Mouse (Mus musculus) heart, adult 2 months (tissue): ENCODE results near the gene Gm37240. TPM values are rescaled to one million over a fixed set of nuclear protein-coding genes. Genes with fewer than 3 reads are reported as not detected.

ENCODE experiments used
- DNase-seq, 2 experiments: peaks; one replicate each; pipeline ENCODE4 v3.0.0; 2021
- H3K27ac ChIP-seq: fragments of 200-600 bp; 2 replicates; pipeline ENCODE4 v1.8.1; 2022
- H3K27me3 ChIP-seq: fragments of 200-500 bp; 2 replicates; pipeline ENCODE4 v1.6.1; 2012; ENCODE audit warnings: mild to moderate bottlenecking, low read length, inconsistent platforms, mixed read lengths; ENCODE audit not compliant: control insufficient read depth, insufficient read depth
- H3K36me3 ChIP-seq: fragments of 200-500 bp; 2 replicates; pipeline ENCODE4 v1.6.1; 2012; ENCODE audit warnings: low read length, inconsistent platforms; ENCODE audit not compliant: control insufficient read depth, insufficient read depth
- H3K4me1 ChIP-seq: fragments of 200-500 bp; 2 replicates; pipeline ENCODE4 v1.6.1; 2011; ENCODE audit warnings: low read length; ENCODE audit not compliant: control insufficient read depth, insufficient read depth
- H3K4me3 ChIP-seq: fragments of 200-600 bp; 2 replicates; pipeline ENCODE4 v1.8.1; 2022
- H3K79me2 ChIP-seq: fragments of 200-500 bp; replicated peaks from 2 replicates; pipeline ENCODE4 v1.6.1; 2012; ENCODE audit warnings: mild to moderate bottlenecking, inconsistent platforms, low read length, moderate library complexity, mixed read lengths; ENCODE audit not compliant: control insufficient read depth, insufficient read depth
- H3K9ac ChIP-seq: fragments of 200-500 bp; 2 replicates; pipeline ENCODE4 v1.6.1; 2012; ENCODE audit warnings: low read depth, mild to moderate bottlenecking, control low read depth, inconsistent platforms, low read length, mixed read lengths
- CTCF ChIP-seq: fragments of 200-600 bp; IDR thresholded peaks from 2 replicates; pipeline ENCODE4 v1.8.1; 2022; ENCODE audit warnings: antibody characterized with exemption, mild to moderate bottlenecking, moderate library complexity
- EP300 ChIP-seq: fragments of 200-500 bp; IDR thresholded peaks from 2 replicates; pipeline ENCODE4 v1.6.1; 2011; ENCODE audit warnings: low read depth, low read length, control low read depth; ENCODE audit not compliant: insufficient read depth
- POLR2A ChIP-seq: fragments of 200-500 bp; IDR thresholded peaks from 2 replicates; pipeline ENCODE4 v1.6.1; 2011; ENCODE audit warnings: mild to moderate bottlenecking, low read depth, low read length, control low read depth; ENCODE audit not compliant: insufficient read depth
- WGBS: fragments of 180-500 bp; shearing (Covaris S2); methylation state at CpG from one replicate; pipeline ENCODE4 v1.1.7; 2018; 5-methylcytosine and 5-hydroxymethylcytosine counted together
- intact Hi-C: fragments of 180-260 bp; cut with DNase I; formaldehyde crosslinking; loops from one replicate; pipeline ENCODE4 v1.15.1; 2025
- polyA plus RNA-seq: library from polyadenylated mRNA; depleted of rRNA; stranded (reverse); fragments of >200 nt; gene quantifications from 2 replicates; pipeline ENCODE4 v1.2.3, GENCODE M21; 2012
- total RNA-seq, 2 experiments: library from RNA; stranded (reverse); gene quantifications; 2 replicates each; pipeline ENCODE4 v1.2.3; 2021

The Gm37240 gene
- total and polyA plus RNA-seq, 3 experiments = 25.0 to 45.3 (median 36.6) TPM

GRCm38 (mm10) chr3:85542765-85543164 lies 344.6 kb downstream of the Gm37240 start:
- intact Hi-C loops = no loop called here
- no peaks in the 10 kb centered on the region for H3K27me3 ChIP-seq
- H3K79me2 ChIP-seq = no peaks in the 10 kb centered on the region
- no peak overlapping the region for H3K27ac ChIP-seq
- H3K9ac ChIP-seq = no peak overlapping the region
- no peaks in the 10 kb centered on the region for H3K36me3 ChIP-seq
- no peaks in the 10 kb centered on the region for H3K4me1 ChIP-seq
- 71% methylated on average over 3 of the region's 3 CpGs for WGBS
- H3K4me3 ChIP-seq = no peak overlapping the region
- no peak for DNase-seq
- TF ChIP-seq EP300 (no peak), POLR2A (no peak), CTCF (no peak)

DNA sequence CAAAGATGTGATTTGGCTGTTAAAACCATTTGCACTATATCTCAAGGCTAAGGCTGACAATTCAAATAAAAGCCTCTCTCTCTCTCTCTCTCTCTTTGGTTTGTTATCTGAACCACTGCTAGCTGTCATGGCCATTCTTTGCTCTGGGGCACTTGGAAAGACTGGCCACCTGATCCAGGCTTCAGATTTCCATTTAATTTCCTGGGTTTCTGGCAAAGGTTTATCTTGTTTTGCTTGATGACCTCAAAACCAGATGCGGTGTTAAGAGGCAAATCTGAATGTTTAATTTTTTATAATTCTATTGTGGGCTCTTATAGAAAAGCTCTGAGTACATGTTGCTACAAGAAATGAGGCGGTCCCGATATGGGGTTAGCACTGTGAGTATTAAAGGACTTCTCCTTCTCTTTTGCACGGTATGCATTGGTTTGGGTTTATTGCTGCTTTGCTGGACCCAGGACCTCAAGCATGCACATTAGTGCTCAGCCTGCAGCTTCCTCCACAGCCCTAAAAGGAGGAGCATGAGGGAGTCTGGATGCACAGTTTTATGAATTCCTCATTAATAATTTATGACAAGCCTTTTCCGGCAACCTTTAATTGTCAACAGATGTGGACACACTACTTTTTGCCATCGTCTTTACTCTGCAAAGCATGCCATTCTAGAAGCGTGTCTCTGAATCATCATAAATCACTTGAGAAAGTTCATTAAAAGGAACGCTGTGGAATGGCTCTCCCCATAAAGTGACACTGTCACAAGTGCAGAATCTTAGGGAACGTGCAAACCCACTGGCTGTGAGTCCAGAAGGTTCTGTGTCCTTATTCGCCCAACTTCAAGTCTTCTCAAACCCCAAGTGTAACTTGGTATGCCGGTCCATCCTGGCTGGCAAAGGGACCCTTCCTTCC lies 351.4 kb downstream of the Gm37240 start:
- TF ChIP-seq POLR2A (no peak), EP300 (no peak), CTCF (no peak)
- H3K27me3 ChIP-seq = no peaks in the 10 kb centered on the region
- H3K27ac ChIP-seq = no peak overlapping the region
- no peak overlapping the region for H3K9ac ChIP-seq
- 88% methylated on average over 11 of the region's 11 CpGs for WGBS
- H3K4me3 ChIP-seq = no peak overlapping the region
- DNase-seq = no peak
- intact Hi-C loops = no loop called here
- H3K36me3 ChIP-seq = no peaks in the 10 kb centered on the region; the same call in 1 of the 2 replicates
- H3K79me2 ChIP-seq = no peaks in the 10 kb centered on the region
- peaks cover 2% of the 10 kb centered on the region for H3K4me1 ChIP-seq

DNA sequence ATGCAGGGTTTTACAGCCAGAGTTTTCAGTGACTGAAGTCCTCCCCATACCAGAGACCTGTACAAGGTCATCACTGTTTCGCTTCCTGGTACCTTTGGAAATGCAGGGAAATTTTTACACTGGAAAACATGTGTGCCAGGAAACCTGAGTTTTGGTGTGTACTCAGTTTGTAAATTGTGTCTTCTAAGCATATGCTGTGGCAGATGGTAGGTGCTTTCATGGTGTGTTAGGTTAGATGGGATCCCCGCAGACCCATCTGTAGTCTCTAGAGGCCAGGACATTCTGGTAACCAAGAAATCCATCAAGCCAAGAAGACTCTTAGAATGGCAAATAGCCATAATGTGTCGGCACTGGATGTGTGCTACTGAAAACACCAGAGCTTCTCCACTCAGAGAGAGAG lies 352.3 kb downstream of the Gm37240 start:
- Histone ChIP-seq H3K4me1 (peaks cover 2% of the 10 kb centered on the region), H3K36me3 (no peaks in the 10 kb centered on the region; the same call in 1 of the 2 replicates), H3K27me3 (no peaks in the 10 kb centered on the region), H3K27ac (no peak overlapping the region), H3K79me2 (no peaks in the 10 kb centered on the region), H3K9ac (no peak overlapping the region), H3K4me3 (no peak overlapping the region)
- intact Hi-C loops = no loop called here
- TF ChIP-seq CTCF (no peak), POLR2A (no peak), EP300 (no peak)
- 77% methylated on average over 3 of the region's 3 CpGs for WGBS
- no peak for DNase-seq

GRCm38 (mm10) chr3:85532376-85532775 lies 354.9 kb downstream of the Gm37240 start:
- no peak for TF ChIP-seq EP300
- TF ChIP-seq POLR2A = 0 out of 2 replicates have a peak, but pooled peaks have one; percentile 27
- H3K27ac ChIP-seq = peak overlapping the region; percentile 81
- no peak for DNase-seq
- peaks cover 2% of the 10 kb centered on the region for H3K4me1 ChIP-seq
- WGBS = 67% methylated on average over 3 of the region's 3 CpGs
- no peaks in the 10 kb centered on the region for H3K79me2 ChIP-seq
- H3K9ac ChIP-seq = no peak overlapping the region
- H3K36me3 ChIP-seq = no peaks in the 10 kb centered on the region; the same call in 1 of the 2 replicates
- H3K4me3 ChIP-seq = no peak overlapping the region
- intact Hi-C loops = no loop called here
- no peaks in the 10 kb centered on the region for H3K27me3 ChIP-seq

GRCm38 (mm10) chr3:85530601-85531161 lies 356.6 kb downstream of the Gm37240 start:
- intact Hi-C loops = no loop called here
- Histone ChIP-seq H3K27ac (no peak overlapping the region), H3K36me3 (no peaks in the 10 kb centered on the region; the same call in 1 of the 2 replicates), H3K79me2 (no peaks in the 10 kb centered on the region), H3K4me3 (no peak overlapping the region), H3K27me3 (no peaks in the 10 kb centered on the region), H3K9ac (no peak overlapping the region), H3K4me1 (peaks cover 2% of the 10 kb centered on the region)
- no peak for DNase-seq
- TF ChIP-seq POLR2A (no peak), EP300 (no peak), CTCF (no peak)
- 75% methylated on average over 8 of the region's 8 CpGs for WGBS
